Mouse (Mus musculus) midbrain, embryonic 16.5 days (tissue): ENCODE measurements at regions not wholly inside any gene's neighbourhood (a gene's known extent, or its start where the extent isn't known, plus 50 kb on each side); places are given as distances from the start of the nearest gene placed in this dataset.

Experiments
- ATAC-seq: fragments of 200-750 bp; cut with Nextera tagmentation; 2 replicates; pipeline ENCODE4 v1.8.0; 2017; ENCODE audit warnings: moderate TSS enrichment
- H3K27ac ChIP-seq: fragments of 300-500 bp; sonication (generic); 2 replicates; pipeline ENCODE4 v1.5.1; 2014; ENCODE audit warnings: mild to moderate bottlenecking, low read length, mixed read lengths
- H3K27me3 ChIP-seq: fragments of 300-500 bp; sonication (generic); 2 replicates; pipeline ENCODE4 v1.6.1; 2014; ENCODE audit warnings: low read depth, low read length, mixed read lengths; ENCODE audit not compliant: control insufficient read depth, insufficient read depth
- H3K36me3 ChIP-seq: fragments of 300-500 bp; sonication (generic); 2 replicates; pipeline ENCODE4 v1.6.1; 2014; ENCODE audit warnings: mild to moderate bottlenecking, low read length, moderate library complexity, mixed read lengths; ENCODE audit not compliant: control insufficient read depth, insufficient read depth
- H3K4me1 ChIP-seq: fragments of 300-500 bp; sonication (generic); 2 replicates; pipeline ENCODE4 v1.6.1; 2014; ENCODE audit warnings: mild to moderate bottlenecking, low read length, mixed read lengths; ENCODE audit not compliant: control insufficient read depth, insufficient read depth
- H3K4me2 ChIP-seq: fragments of 300-500 bp; sonication (generic); 2 replicates; pipeline ENCODE4 v1.6.1; 2014; ENCODE audit warnings: mild to moderate bottlenecking, low read length, mixed read lengths
- H3K4me3 ChIP-seq: fragments of 300-500 bp; sonication (generic); 2 replicates; pipeline ENCODE4 v1.5.1; 2014; ENCODE audit warnings: low read depth, mild to moderate bottlenecking, low read length, moderate library complexity, mixed read lengths
- H3K9ac ChIP-seq: fragments of 300-500 bp; sonication (generic); 2 replicates; pipeline ENCODE4 v1.6.1; 2014; ENCODE audit warnings: low read depth, low read length, mixed read lengths
- H3K9me3 ChIP-seq: fragments of 300-500 bp; sonication (generic); replicated peaks from 2 replicates; pipeline ENCODE4 v1.6.1; 2014; ENCODE audit warnings: mild to moderate bottlenecking, low read length, mixed read lengths; ENCODE audit not compliant: control insufficient read depth, poor library complexity, severe bottlenecking
- WGBS: fragments of 180-500 bp; shearing (Covaris S2); extraction: QIAGEN DNeasy Blood & Tissue Kit; methylation state at CpG from one replicate; pipeline ENCODE4 v1.1.7; 2014; 5-methylcytosine and 5-hydroxymethylcytosine counted together

GRCm38 (mm10) chr12:92120164-92120815 is 271.3 kb upstream of the Sel1l start:
- Histone ChIP-seq H3K4me3 (no peak overlapping the region), H3K4me2 (no peak overlapping the region), H3K27me3 (no peaks in the 10 kb centered on the region), H3K27ac (no peak overlapping the region), H3K4me1 (no peaks in the 10 kb centered on the region), H3K36me3 (no peaks in the 10 kb centered on the region), H3K9ac (no peak overlapping the region), H3K9me3 (no peaks in the 10 kb centered on the region)
- ATAC-seq, result no peak
- 82% methylated on average over 6 of the region's 6 CpGs for WGBS

- no peak for ATAC-seq
- no peak overlapping the region for H3K9ac ChIP-seq
- no peaks in the 10 kb centered on the region for H3K4me1 ChIP-seq
- H3K27me3 ChIP-seq, result no peaks in the 10 kb centered on the region
- no peak overlapping the region for H3K4me3 ChIP-seq
- no peak overlapping the region for H3K27ac ChIP-seq
- no peaks in the 10 kb centered on the region for H3K9me3 ChIP-seq
- 55% methylated on average over 3 of the region's 3 CpGs for WGBS
- no peaks in the 10 kb centered on the region for H3K36me3 ChIP-seq
- no peak overlapping the region for H3K4me2 ChIP-seq
Measured at GRCm38 (mm10) chr12:92109615-92110014, 260.7 kb upstream of the Sel1l start.

GRCm38 (mm10) chr12:92100080-92100479 is 251.1 kb upstream of the Sel1l start:
- H3K9ac ChIP-seq, result no peak overlapping the region
- H3K36me3 ChIP-seq, result no peaks in the 10 kb centered on the region
- H3K27me3 ChIP-seq, result no peaks in the 10 kb centered on the region
- no peak overlapping the region for H3K4me2 ChIP-seq
- H3K9me3 ChIP-seq, result no peaks in the 10 kb centered on the region
- H3K4me1 ChIP-seq, result no peaks in the 10 kb centered on the region
- no peak overlapping the region for H3K27ac ChIP-seq
- ATAC-seq, result no peak
- H3K4me3 ChIP-seq, result no peak overlapping the region
- WGBS, result 57% methylated on average over 4 of the region's 4 CpGs

- no peaks in the 10 kb centered on the region for H3K36me3 ChIP-seq
- H3K9me3 ChIP-seq, result no peaks in the 10 kb centered on the region
- H3K9ac ChIP-seq, result no peak overlapping the region
- no peak overlapping the region for H3K27ac ChIP-seq
- no peaks in the 10 kb centered on the region for H3K4me1 ChIP-seq
- no peak for ATAC-seq
- no peaks in the 10 kb centered on the region for H3K27me3 ChIP-seq
- WGBS, result 78% methylated on average over 10 of the region's 10 CpGs
- no peak overlapping the region for H3K4me2 ChIP-seq
- H3K4me3 ChIP-seq, result no peak overlapping the region
Measured at GRCm38 (mm10) chr12:92092794-92093365, 243.9 kb upstream of the Sel1l start.

- WGBS, result 83% methylated on average over 10 of the region's 10 CpGs
- Histone ChIP-seq H3K9me3 (no peaks in the 10 kb centered on the region), H3K27ac (no peak overlapping the region), H3K4me1 (no peaks in the 10 kb centered on the region), H3K36me3 (no peaks in the 10 kb centered on the region), H3K4me3 (no peak overlapping the region), H3K9ac (no peak overlapping the region), H3K27me3 (no peaks in the 10 kb centered on the region), H3K4me2 (no peak overlapping the region)
- ATAC-seq, result no peak
Measured at GRCm38 (mm10) chr12:92073209-92073608, 224.3 kb upstream of the Sel1l start.

- Histone ChIP-seq H3K36me3 (no peaks in the 10 kb centered on the region), H3K4me2 (no peak overlapping the region), H3K4me3 (no peak overlapping the region), H3K27ac (no peak overlapping the region), H3K9ac (no peak overlapping the region), H3K9me3 (no peaks in the 10 kb centered on the region), H3K27me3 (no peaks in the 10 kb centered on the region), H3K4me1 (no peaks in the 10 kb centered on the region)
- 90% methylated on average over 4 of the region's 4 CpGs for WGBS
- ATAC-seq, result no peak
Measured at GRCm38 (mm10) chr12:92062731-92063130, 213.8 kb upstream of the Sel1l start.

GRCm38 (mm10) chr12:92040481-92040880 is 191.5 kb upstream of the Sel1l start:
- Histone ChIP-seq H3K4me3 (no peak overlapping the region), H3K4me2 (no peak overlapping the region), H3K27me3 (no peaks in the 10 kb centered on the region), H3K4me1 (no peaks in the 10 kb centered on the region), H3K9me3 (no peaks in the 10 kb centered on the region), H3K9ac (no peak overlapping the region), H3K36me3 (no peaks in the 10 kb centered on the region), H3K27ac (no peak overlapping the region)
- no peak for ATAC-seq
- 70% methylated on average over 1 of the region's 1 CpGs for WGBS

- no peak overlapping the region for H3K27ac ChIP-seq
Measured at GRCm38 (mm10) chr12:92029192-92029591, 180.2 kb upstream of the Sel1l start.

GRCm38 (mm10) chr12:92028354-92028753 is 179.4 kb upstream of the Sel1l start:
- no peak for ATAC-seq
- Histone ChIP-seq H3K27me3 (no peaks in the 10 kb centered on the region; the same call in 1 of the 2 replicates), H3K36me3 (no peaks in the 10 kb centered on the region), H3K9me3 (no peaks in the 10 kb centered on the region), H3K9ac (no peak overlapping the region), H3K4me2 (no peak overlapping the region), H3K4me1 (no peaks in the 10 kb centered on the region), H3K4me3 (no peak overlapping the region), H3K27ac (no peak overlapping the region)
- WGBS, result 94% methylated on average over 7 of the region's 7 CpGs

More at GRCm38 (mm10) chr12:92029192-92029591, 180.2 kb upstream of the Sel1l start:
- 87% methylated on average over 2 of the region's 2 CpGs for WGBS
- Histone ChIP-seq H3K4me1 (no peaks in the 10 kb centered on the region), H3K4me3 (no peak overlapping the region), H3K36me3 (no peaks in the 10 kb centered on the region), H3K4me2 (no peak overlapping the region), H3K27me3 (no peaks in the 10 kb centered on the region; the same call in 1 of the 2 replicates), H3K9me3 (no peaks in the 10 kb centered on the region), H3K9ac (no peak overlapping the region)
- ATAC-seq, result no peak
